Mouse (Mus musculus): ENCODE measurements around the gene Rdh16. TPM values are rescaled to one million over a fixed set of nuclear protein-coding genes. Genes with fewer than 3 reads are reported as not detected.
"Not testable (repeated sequence)": the region's sequence is repeated elsewhere in the genome, so short reads cannot be mapped to it uniquely, and the experiment has no call there.

Rdh16 gene
- polyA plus RNA-seq, 1 experiment from 2014 or later: not detected

DNA sequence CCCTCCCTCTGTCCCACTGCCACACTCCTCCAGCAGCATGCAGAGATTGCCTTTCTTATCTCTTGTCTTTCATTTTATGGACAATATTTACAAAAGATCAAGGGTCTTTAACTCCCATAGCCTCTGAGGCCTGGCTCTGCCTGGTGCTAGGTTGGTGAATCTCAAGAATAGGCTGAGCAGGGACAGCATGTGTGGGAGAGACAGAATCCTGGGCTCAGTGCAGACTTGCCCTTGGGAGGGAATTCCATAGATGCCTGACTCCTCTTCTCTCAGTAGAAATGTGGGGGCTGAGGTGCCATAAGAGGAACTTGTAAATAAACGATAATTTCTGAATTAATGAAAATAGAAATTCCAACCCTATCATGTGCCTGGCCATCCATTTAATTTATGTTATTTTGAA, 34.4 kb upstream of the Rdh16 start:
- no peaks in the 10 kb centered on the region for H3K4me1 ChIP-seq (ENCODE audit: control insufficient read depth, insufficient read depth, low read length)
- H3K4me2 ChIP-seq (ENCODE audit: low read depth, low read length): no peak overlapping the region
- H3K36me3 ChIP-seq (ENCODE audit: control insufficient read depth, insufficient read depth, low read length): no peaks in the 10 kb centered on the region
- no peak overlapping the region for H3K9ac ChIP-seq (replicated peaks; ENCODE audit: low read depth, low read length)
- no peak overlapping the region for H3K4me3 ChIP-seq (ENCODE audit: low read depth, low read length)
- H3K9me3 ChIP-seq (ENCODE audit: control insufficient read depth, low read length): no peaks in the 10 kb centered on the region
- ATAC-seq (ENCODE audit: low read depth): no peak
- no peaks in the 10 kb centered on the region for H3K27me3 ChIP-seq (ENCODE audit: control insufficient read depth, insufficient read depth, low read length)
- WGBS: 93% methylated on average over 1 of the region's 1 CpGs
- no peak overlapping the region for H3K27ac ChIP-seq (ENCODE audit: low read depth, low read length)

DNA sequence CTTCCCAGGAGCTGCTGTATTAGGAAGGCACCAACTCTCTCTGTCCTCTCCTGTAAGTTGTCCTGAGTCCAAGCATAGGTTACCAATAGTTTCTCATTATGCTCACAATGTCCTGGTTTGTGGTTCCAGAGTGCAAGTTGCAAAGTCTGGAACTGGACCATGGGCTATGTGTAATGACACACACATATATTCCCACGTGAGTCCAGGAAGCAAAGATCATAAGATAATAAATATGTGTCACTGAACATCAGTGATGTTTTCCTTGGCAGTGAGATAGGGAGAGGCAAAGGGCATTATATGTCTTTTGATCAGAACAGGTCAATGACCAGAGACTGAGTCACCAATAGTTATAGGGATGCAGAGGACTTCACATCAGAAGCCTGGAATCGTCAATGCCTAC, 24.9 kb upstream of the Rdh16 start, which contains the start of gene Rdh9:
TSS of gene Rdh9 (plus strand) at position 376 of the 400 bp plus-strand sequence.
- no peak for ATAC-seq (ENCODE audit: low read depth)
- Histone ChIP-seq H3K27ac (ENCODE audit: low read depth, low read length) (no peak within 1 kb of the TSS), H3K9ac (replicated peaks; ENCODE audit: low read depth, low read length) (no peak within 1 kb of the TSS), H3K36me3 (ENCODE audit: control insufficient read depth, insufficient read depth, low read length) (no peaks in the 10 kb centered on the region), H3K4me1 (ENCODE audit: control insufficient read depth, insufficient read depth, low read length) (no peaks in the 10 kb centered on the region), H3K4me2 (ENCODE audit: low read depth, low read length) (no peak within 1 kb of the TSS), H3K9me3 (ENCODE audit: control insufficient read depth, low read length) (no peaks in the 10 kb centered on the region), H3K27me3 (ENCODE audit: control insufficient read depth, insufficient read depth, low read length) (no peaks in the 10 kb centered on the region), H3K4me3 (ENCODE audit: low read depth, low read length) (no peak within 1 kb of the TSS)
- 85% methylated on average over 2 of the region's 2 CpGs for WGBS

DNA sequence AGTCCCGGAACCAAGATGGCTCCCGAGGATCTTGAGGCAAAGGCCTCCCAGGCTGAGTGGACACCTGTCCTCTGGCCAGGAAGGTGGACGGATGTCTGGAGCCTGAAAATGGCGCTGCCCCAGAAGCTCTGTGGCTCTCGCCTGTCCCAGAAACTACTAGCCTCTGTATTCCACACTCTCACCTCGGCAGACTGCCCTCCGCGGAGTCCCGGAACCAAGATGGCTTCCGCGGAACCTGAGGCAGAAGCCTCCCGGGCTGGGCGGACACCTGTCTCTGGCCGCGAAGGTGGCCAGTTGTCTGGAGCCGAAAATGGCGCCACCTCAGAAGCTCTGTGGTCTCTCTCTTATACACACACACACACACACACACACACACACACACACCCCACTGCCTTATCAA, 18.6 kb upstream of the Rdh16 start:
- H3K27ac ChIP-seq (ENCODE audit: low read depth, low read length); H3K9me3 ChIP-seq (ENCODE audit: control insufficient read depth, low read length); ATAC-seq (ENCODE audit: low read depth); H3K4me1 ChIP-seq (ENCODE audit: control insufficient read depth, insufficient read depth, low read length); H3K4me2 ChIP-seq (ENCODE audit: low read depth, low read length); H3K4me3 ChIP-seq (ENCODE audit: low read depth, low read length); H3K36me3 ChIP-seq (ENCODE audit: control insufficient read depth, insufficient read depth, low read length); H3K27me3 ChIP-seq (ENCODE audit: control insufficient read depth, insufficient read depth, low read length); H3K9ac ChIP-seq (replicated peaks; ENCODE audit: low read depth, low read length): not testable (repeated sequence)
- 97% methylated on average over 17 of the region's 17 CpGs for WGBS

DNA sequence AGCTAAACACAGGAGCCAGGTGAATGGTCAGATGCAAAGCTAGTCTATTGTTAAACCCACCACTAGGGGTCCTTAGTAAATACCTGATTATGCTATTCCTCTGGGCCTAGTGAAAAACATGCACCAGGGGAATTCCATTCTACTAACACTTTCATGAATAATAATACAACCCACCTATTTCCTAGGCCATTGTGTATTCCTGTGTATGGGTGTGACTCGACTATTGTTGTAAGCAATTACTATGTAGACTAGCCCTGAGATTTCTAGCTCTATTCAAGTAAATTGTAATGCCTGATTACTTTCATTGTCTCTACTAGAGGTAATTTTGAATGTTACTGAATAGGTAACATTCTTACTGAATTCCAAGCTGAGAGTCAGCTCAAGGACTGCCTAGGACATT, 15.5 kb upstream of the Rdh16 start:
- 97% methylated on average over 1 of the region's 1 CpGs for WGBS
- ATAC-seq (ENCODE audit: low read depth); H3K4me3 ChIP-seq (ENCODE audit: low read depth, low read length); H3K4me1 ChIP-seq (ENCODE audit: control insufficient read depth, insufficient read depth, low read length); H3K9me3 ChIP-seq (ENCODE audit: control insufficient read depth, low read length); H3K27me3 ChIP-seq (ENCODE audit: control insufficient read depth, insufficient read depth, low read length); H3K36me3 ChIP-seq (ENCODE audit: control insufficient read depth, insufficient read depth, low read length); H3K9ac ChIP-seq (replicated peaks; ENCODE audit: low read depth, low read length); H3K4me2 ChIP-seq (ENCODE audit: low read depth, low read length); H3K27ac ChIP-seq (ENCODE audit: low read depth, low read length): not testable (repeated sequence)

DNA sequence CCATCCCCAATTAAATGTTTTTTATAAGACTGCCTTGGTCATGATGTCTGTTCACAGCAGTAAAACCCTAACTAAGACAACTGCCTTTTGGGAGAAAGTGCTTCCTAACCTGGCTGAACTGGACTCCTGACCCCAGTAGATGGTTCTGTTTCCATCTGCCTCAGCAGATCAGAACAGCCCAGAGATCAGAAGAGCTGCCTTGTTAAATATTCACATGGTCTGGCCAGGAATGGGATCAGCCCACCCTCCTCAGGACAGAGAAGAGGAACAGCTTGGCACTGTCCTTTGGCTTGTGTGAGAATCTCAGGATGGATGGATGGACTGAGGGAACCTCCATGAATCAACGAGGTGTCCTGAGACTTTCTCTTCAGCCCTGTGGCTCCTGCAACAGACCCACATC, 1.7 kb upstream of the Rdh16 start:
- Histone ChIP-seq H3K36me3 (ENCODE audit: control insufficient read depth, insufficient read depth, low read length) (no peaks in the 10 kb centered on the region), H3K4me1 (ENCODE audit: control insufficient read depth, insufficient read depth, low read length) (no peaks in the 10 kb centered on the region), H3K27me3 (ENCODE audit: control insufficient read depth, insufficient read depth, low read length) (no peaks in the 10 kb centered on the region), H3K4me3 (ENCODE audit: low read depth, low read length) (no peak overlapping the region), H3K9me3 (ENCODE audit: control insufficient read depth, low read length) (no peaks in the 10 kb centered on the region), H3K4me2 (ENCODE audit: low read depth, low read length) (no peak overlapping the region), H3K27ac (ENCODE audit: low read depth, low read length) (no peak overlapping the region), H3K9ac (replicated peaks; ENCODE audit: low read depth, low read length) (no peak overlapping the region)
- no peak for ATAC-seq (ENCODE audit: low read depth)
- WGBS: 80% methylated on average over 1 of the region's 1 CpGs

DNA sequence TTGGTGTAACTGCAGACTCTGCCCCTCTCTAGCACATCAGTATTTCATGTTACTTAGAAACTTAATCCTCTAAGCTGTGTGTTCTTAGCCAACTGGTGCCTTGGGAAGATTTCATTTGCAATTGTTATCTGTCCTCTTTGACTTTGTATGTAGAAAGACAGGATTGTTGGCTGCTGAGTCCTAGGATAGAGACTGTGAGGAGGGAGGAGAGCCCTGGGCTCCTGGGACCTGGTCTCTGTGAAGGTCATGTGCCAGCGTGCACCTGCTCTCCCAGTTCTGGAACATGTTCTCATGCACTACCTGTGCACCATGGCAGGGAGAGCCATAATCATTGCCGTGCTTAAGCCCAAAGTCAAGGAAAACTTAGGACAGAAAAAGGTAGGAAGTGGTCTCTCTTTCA, 660 bp downstream of the Rdh16 start:
- H3K9me3 ChIP-seq (ENCODE audit: control insufficient read depth, low read length): no peaks in the 10 kb centered on the region
- H3K4me3 ChIP-seq (ENCODE audit: low read depth, low read length): no peak overlapping the region
- ATAC-seq (ENCODE audit: low read depth): no peak
- H3K27me3 ChIP-seq (ENCODE audit: control insufficient read depth, insufficient read depth, low read length): no peaks in the 10 kb centered on the region
- H3K9ac ChIP-seq (replicated peaks; ENCODE audit: low read depth, low read length): no peak overlapping the region
- H3K4me1 ChIP-seq (ENCODE audit: control insufficient read depth, insufficient read depth, low read length): no peaks in the 10 kb centered on the region
- H3K36me3 ChIP-seq (ENCODE audit: control insufficient read depth, insufficient read depth, low read length): no peaks in the 10 kb centered on the region
- H3K4me2 ChIP-seq (ENCODE audit: low read depth, low read length): no peak overlapping the region
- WGBS: 80% methylated on average over 2 of the region's 2 CpGs
- no peak overlapping the region for H3K27ac ChIP-seq (ENCODE audit: low read depth, low read length)

DNA sequence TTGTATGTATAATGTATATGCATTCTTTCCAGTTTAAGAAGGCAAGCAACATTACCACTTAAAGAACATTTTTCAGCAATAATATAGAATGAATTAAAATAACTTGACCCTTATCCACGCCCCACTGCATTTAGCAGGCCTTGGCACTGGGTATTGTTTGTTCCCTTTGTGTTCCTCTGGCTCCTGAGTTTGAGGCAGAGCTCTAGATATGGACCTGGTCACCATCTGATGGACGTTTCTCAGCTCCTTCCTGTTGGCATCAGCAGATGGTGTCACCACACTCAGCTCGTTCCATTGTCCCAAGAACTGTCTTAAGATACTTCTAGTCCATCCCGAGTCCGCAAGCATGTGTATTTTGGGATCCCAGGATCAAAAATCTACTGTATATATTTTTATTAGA, 1.3 kb downstream of the Rdh16 start:
- H3K27ac ChIP-seq (ENCODE audit: low read depth, low read length): no peak overlapping the region
- no peaks in the 10 kb centered on the region for H3K27me3 ChIP-seq (ENCODE audit: control insufficient read depth, insufficient read depth, low read length)
- H3K4me3 ChIP-seq (ENCODE audit: low read depth, low read length): no peak overlapping the region
- H3K36me3 ChIP-seq (ENCODE audit: control insufficient read depth, insufficient read depth, low read length): no peaks in the 10 kb centered on the region
- no peak overlapping the region for H3K9ac ChIP-seq (replicated peaks; ENCODE audit: low read depth, low read length)
- H3K4me1 ChIP-seq (ENCODE audit: control insufficient read depth, insufficient read depth, low read length): no peaks in the 10 kb centered on the region
- no peak overlapping the region for H3K4me2 ChIP-seq (ENCODE audit: low read depth, low read length)
- WGBS: 86% methylated on average over 5 of the region's 5 CpGs
- no peaks in the 10 kb centered on the region for H3K9me3 ChIP-seq (ENCODE audit: control insufficient read depth, low read length)
- no peak for ATAC-seq (ENCODE audit: low read depth)

DNA sequence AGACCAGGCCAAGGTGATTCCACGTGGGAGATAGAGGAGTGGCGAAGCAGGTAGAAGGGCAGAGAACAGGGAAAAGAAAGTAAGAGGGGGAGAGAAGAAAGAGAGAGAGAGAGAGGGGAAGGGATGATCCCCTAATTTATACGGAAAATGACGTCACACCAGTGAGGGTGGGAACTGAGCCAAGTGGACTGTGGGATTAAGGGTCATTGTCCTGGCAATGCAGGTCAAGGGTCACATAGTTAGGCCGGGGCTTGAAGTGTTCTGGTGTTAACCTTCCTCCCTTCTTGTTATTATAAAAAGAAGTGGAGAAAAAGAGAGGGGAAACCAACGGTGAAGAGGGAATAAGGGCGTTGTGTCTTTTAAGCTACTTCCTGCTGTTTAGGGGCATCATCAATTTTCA, 3.5 kb downstream of the Rdh16 start:
- Histone ChIP-seq H3K36me3 (ENCODE audit: control insufficient read depth, insufficient read depth, low read length) (no peaks in the 10 kb centered on the region), H3K4me2 (ENCODE audit: low read depth, low read length) (no peak overlapping the region), H3K27me3 (ENCODE audit: control insufficient read depth, insufficient read depth, low read length) (no peaks in the 10 kb centered on the region), H3K4me3 (ENCODE audit: low read depth, low read length) (no peak overlapping the region), H3K4me1 (ENCODE audit: control insufficient read depth, insufficient read depth, low read length) (no peaks in the 10 kb centered on the region), H3K9ac (replicated peaks; ENCODE audit: low read depth, low read length) (no peak overlapping the region), H3K27ac (ENCODE audit: low read depth, low read length) (no peak overlapping the region), H3K9me3 (ENCODE audit: control insufficient read depth, low read length) (no peaks in the 10 kb centered on the region)
- no peak for ATAC-seq (ENCODE audit: low read depth)
- 70% methylated on average over 7 of the region's 7 CpGs for WGBS

DNA sequence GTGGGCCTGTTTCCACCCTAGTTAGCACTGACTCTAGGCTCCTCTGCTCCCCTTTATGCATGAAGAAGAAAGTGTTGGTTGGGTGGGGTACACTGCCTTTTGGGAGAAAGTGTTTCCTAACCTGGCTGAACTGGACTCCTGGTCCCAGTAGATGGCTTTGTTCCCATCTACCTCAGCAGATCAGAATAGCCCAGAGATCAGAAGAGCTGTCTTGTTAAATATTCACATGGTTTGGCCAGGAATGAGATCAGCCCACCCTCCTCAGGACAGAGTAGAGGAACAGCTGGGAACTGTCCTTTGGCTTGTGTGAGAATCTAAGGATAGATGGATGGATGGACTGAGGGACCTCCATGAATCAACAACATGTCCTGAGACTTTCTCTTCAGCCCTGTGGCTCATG, 14.9 kb downstream of the Rdh16 start:
- ATAC-seq (ENCODE audit: low read depth): no peak
- Histone ChIP-seq H3K36me3 (ENCODE audit: control insufficient read depth, insufficient read depth, low read length) (no peaks in the 10 kb centered on the region), H3K9me3 (ENCODE audit: control insufficient read depth, low read length) (no peaks in the 10 kb centered on the region), H3K9ac (replicated peaks; ENCODE audit: low read depth, low read length) (no peak overlapping the region), H3K4me1 (ENCODE audit: control insufficient read depth, insufficient read depth, low read length) (no peaks in the 10 kb centered on the region), H3K27ac (ENCODE audit: low read depth, low read length) (no peak overlapping the region), H3K27me3 (ENCODE audit: control insufficient read depth, insufficient read depth, low read length) (no peaks in the 10 kb centered on the region), H3K4me3 (ENCODE audit: low read depth, low read length) (no peak overlapping the region), H3K4me2 (ENCODE audit: low read depth, low read length) (no peak overlapping the region)

Measured in neural tube, embryonic 14.5 days (tissue).